Mouse (Mus musculus) ES-E14 (cell line): ENCODE results near the gene Snap23. TPM values are rescaled to one million over a fixed set of nuclear protein-coding genes. Genes with fewer than 3 reads are reported as not detected.
A peak's percentile ranks its signal among the peaks of the same experiment; 100 is the strongest.

ENCODE experiments used
- DNase-seq: peaks from one replicate; pipeline ENCODE4 v3.0.0-alpha.2; 2013; ENCODE audit warnings: low read depth, low spot score
- H3K27ac ChIP-seq: 2 replicates; pipeline ENCODE4 v1.5.1; 2012; ENCODE audit warnings: low read depth, mild to moderate bottlenecking, low read length, moderate library complexity, mixed read lengths; ENCODE audit not compliant: poor library complexity, insufficient read depth, severe bottlenecking
- H3K36me3 ChIP-seq: 2 replicates; pipeline ENCODE4 v1.6.1; 2012; ENCODE audit warnings: mild to moderate bottlenecking, low read length, moderate library complexity, mixed read lengths; ENCODE audit not compliant: control insufficient read depth, poor library complexity, insufficient read depth, severe bottlenecking
- H3K4me1 ChIP-seq, 2 experiments: fragments of 150-350 bp in 1 of 2; sonication (generic) in 1 of 2; 2 replicates each; pipeline ENCODE4 v1.6.1; 2012; ENCODE audit warnings: low read length in 2 of 2, mild to moderate bottlenecking in 1 of 2, mixed read lengths in 1 of 2; ENCODE audit not compliant: control insufficient read depth in 2 of 2, insufficient read depth in 2 of 2, poor library complexity in 1 of 2
- H3K4me3 ChIP-seq, 2 experiments: fragments of 150-350 bp in 1 of 2; sonication (generic) in 1 of 2; 2 replicates each; pipeline ENCODE4 v1.5.1; 2012; ENCODE audit warnings: low read length in 2 of 2, low read depth in 1 of 2, mild to moderate bottlenecking in 1 of 2, mixed read lengths in 1 of 2; ENCODE audit not compliant: insufficient read depth in 1 of 2, poor library complexity in 1 of 2, severe bottlenecking in 1 of 2
- H3K9ac ChIP-seq: 2 replicates; pipeline ENCODE4 v1.6.1; 2012; ENCODE audit warnings: low read depth, mild to moderate bottlenecking, low read length, mixed read lengths; ENCODE audit not compliant: poor library complexity, insufficient read depth, severe bottlenecking
- H3K9me3 ChIP-seq: fragments of 150-350 bp; sonication (generic); 2 replicates; pipeline ENCODE4 v1.6.1; 2012; ENCODE audit warnings: low read depth, mild to moderate bottlenecking, low read length; ENCODE audit not compliant: control insufficient read depth, insufficient read depth
- CHD2 ChIP-seq: IDR thresholded peaks from 2 replicates; pipeline ENCODE4 v1.6.1; 2014; ENCODE audit warnings: mild to moderate bottlenecking, low read depth, low read length, inconsistent platforms
- HCFC1 ChIP-seq: IDR thresholded peaks from 2 replicates; pipeline ENCODE4 v1.6.1; 2012; ENCODE audit warnings: low read length, inconsistent platforms, borderline replicate concordance; ENCODE audit not compliant: insufficient read depth
- MAFK ChIP-seq: IDR thresholded peaks from 2 replicates; pipeline ENCODE4 v1.6.1; 2014; ENCODE audit warnings: mild to moderate bottlenecking, low read depth, low read length, inconsistent platforms; ENCODE audit not compliant: insufficient read depth
- ZC3H11A ChIP-seq: IDR thresholded peaks from 2 replicates; pipeline ENCODE4 v1.6.1; 2012; ENCODE audit warnings: low read depth, mild to moderate bottlenecking, inconsistent platforms, low read length, borderline replicate concordance
- ZNF384 ChIP-seq: IDR thresholded peaks from 2 replicates; pipeline ENCODE4 v1.6.1; 2012; ENCODE audit warnings: low read depth, low read length, inconsistent platforms
- in situ Hi-C, 2 experiments: fragments of 600-800 bp; cut with MboI; formaldehyde crosslinking; loops; one replicate each; pipeline ENCODE4 v1.15.1; 2025; ENCODE audit warnings: low sequenced_read_pairs in 2 of 2, inconsistent platforms in 1 of 2; ENCODE audit not compliant: unreplicated experiment in 2 of 2
- total RNA-seq: library from RNA; depleted of rRNA; stranded (reverse); fragments of 300-350 nt; gene quantifications from 2 replicates; pipeline ENCODE4 v1.2.3, GENCODE M21; 2012

Snap23 gene
- total RNA-seq, 1 experiment = 40.0 TPM

GRCm38 (mm10) chr2:120628886-120629735, 61.6 kb downstream of the Snap23 start, which contains the start of gene Stard9:
Gene Stard9, plus strand, starts transcription at chr2:120629121.
- in situ Hi-C loops = no loop called here
- DNase-seq = peak; percentile 98
- H3K9me3 ChIP-seq = no peaks in the 10 kb centered on the region
- H3K36me3 ChIP-seq = no peaks in the 10 kb centered on the region
- H3K4me3 ChIP-seq = peak within 1 kb of the TSS; percentile 81 to 99
- peak within 1 kb of the TSS; percentile 69 for H3K9ac ChIP-seq
- no peak within 1 kb of the TSS for H3K27ac ChIP-seq
- H3K4me1 ChIP-seq = no peaks in the 10 kb centered on the region; a peak in 1 of 4 replicates
- no peak for TF ChIP-seq ZC3H11A
- no peak for TF ChIP-seq HCFC1
- TF ChIP-seq CHD2 = no peak
- TF ChIP-seq MAFK = no peak
- TF ChIP-seq ZNF384 = no peak

DNA sequence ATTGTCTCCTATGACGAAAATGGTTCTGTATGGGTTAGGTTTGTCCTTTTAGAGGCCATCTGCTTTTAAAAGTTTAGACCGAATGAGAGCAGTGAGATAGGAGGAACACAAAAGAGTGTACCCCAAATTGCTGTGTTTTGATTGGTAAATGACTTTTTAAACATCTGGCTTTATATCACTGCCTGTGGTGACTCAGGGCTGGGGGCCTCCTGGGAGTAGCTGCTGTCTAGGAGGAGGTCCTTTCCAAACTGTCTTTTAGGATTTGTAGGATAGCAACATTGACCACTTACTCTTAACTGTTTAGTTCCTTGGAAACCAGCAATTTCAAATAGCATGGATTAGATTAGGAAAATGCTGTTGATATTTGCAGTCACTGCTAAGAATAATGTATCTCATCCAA, 62.8 kb downstream of the Snap23 start:
- no peak for TF ChIP-seq HCFC1
- TF ChIP-seq ZNF384 = no peak
- no peak for TF ChIP-seq ZC3H11A

DNA sequence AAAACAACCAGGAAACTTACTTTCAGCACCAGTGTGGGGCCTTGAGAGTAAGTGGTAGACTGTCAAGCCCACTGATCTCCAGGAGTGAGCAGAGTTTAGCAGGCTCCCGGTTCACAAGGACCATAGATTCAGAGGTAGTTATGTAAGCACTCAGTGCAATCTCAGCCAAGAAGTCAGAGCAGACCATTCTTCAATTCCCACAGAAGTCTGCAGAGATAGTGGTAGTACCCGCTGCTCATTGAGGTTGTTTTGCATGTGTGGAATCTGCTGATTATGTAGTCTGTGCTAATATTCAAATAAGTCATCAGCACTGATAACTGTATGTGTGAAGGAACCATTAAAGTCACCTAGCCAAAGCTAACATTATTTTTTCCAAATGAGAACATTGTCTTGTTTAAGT, 63.2 kb downstream of the Snap23 start:
- Histone ChIP-seq H3K9ac (no peak overlapping the region), H3K27ac (no peak overlapping the region), H3K36me3 (no peaks in the 10 kb centered on the region), H3K4me3 (no peak overlapping the region), H3K9me3 (no peaks in the 10 kb centered on the region), H3K4me1 (no peaks in the 10 kb centered on the region; a peak in 1 of 4 replicates)
- TF ChIP-seq MAFK (no peak), HCFC1 (no peak), ZNF384 (no peak), CHD2 (no peak), ZC3H11A (no peak)
- DNase-seq = no peak
- in situ Hi-C loops = no loop called here

More for the DNA sequence above, 62.8 kb downstream of the Snap23 start:
- Histone ChIP-seq H3K27ac (no peak overlapping the region), H3K4me1 (no peaks in the 10 kb centered on the region; a peak in 1 of 4 replicates), H3K36me3 (no peaks in the 10 kb centered on the region), H3K9me3 (no peaks in the 10 kb centered on the region), H3K4me3 (no peak overlapping the region), H3K9ac (no peak overlapping the region)
- in situ Hi-C loops = no loop called here
- DNase-seq = no peak

DNA sequence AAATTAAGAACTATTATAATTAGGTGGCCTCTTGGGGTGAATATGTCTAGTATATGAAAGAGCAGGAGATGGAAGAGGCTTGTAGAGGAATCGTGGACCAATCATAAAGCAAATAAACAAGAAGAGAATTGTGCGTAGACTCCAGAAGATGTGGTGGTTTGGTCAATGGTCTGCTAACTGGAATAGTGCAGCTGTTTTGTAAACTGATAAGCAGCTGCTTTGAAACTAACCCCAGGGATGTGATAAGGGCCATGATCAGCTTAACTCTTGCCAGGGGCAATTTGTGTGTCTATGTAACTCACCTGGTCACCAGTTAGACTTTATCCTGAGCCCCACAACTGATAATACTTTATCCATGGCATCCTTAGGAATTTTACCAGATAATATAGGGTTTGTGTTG, 64.0 kb downstream of the Snap23 start:
- in situ Hi-C loops = no loop called here
- no peak for DNase-seq
- Histone ChIP-seq H3K9me3 (no peaks in the 10 kb centered on the region), H3K4me1 (no peaks in the 10 kb centered on the region; a peak in 1 of 4 replicates), H3K9ac (no peak overlapping the region), H3K4me3 (no peak overlapping the region), H3K27ac (no peak overlapping the region), H3K36me3 (no peaks in the 10 kb centered on the region)
- TF ChIP-seq HCFC1 (no peak), ZNF384 (no peak)
